Mouse (Mus musculus): ENCODE results near the gene Aldh16a1. TPM values are rescaled to one million over a fixed set of nuclear protein-coding genes. Genes with fewer than 3 reads are reported as not detected.
"Not testable (repeated sequence)": the region's sequence is repeated elsewhere in the genome, so short reads cannot be mapped to it uniquely, and the experiment has no call there.

The Aldh16a1 gene
- total RNA-seq, 4 experiments from 2014 or later, result 17.9 to 20.9 (median 19.8) TPM

DNA sequence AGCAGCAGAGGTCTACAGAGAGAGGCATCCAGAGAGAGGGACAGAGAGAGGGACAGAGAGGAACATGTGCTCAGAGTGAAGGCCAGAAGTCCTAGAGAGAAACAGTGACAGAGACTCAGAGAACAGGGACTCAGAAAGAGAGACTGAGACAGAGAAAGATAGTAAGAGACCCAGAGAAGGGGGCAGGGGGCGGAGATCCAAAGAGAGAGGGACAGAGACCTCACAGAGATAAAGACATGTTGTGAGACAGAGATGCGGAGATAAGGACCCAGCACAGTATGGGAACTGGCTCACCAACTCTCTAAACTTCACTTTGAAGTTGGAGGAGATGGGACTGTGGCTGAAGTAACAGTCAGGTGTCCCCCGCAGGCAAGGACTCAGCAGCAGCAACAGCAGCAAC lies 19.0 kb downstream of the Aldh16a1 start:
- no peak for DNase-seq (ENCODE audit: low spot score in 2 of 2)

DNA sequence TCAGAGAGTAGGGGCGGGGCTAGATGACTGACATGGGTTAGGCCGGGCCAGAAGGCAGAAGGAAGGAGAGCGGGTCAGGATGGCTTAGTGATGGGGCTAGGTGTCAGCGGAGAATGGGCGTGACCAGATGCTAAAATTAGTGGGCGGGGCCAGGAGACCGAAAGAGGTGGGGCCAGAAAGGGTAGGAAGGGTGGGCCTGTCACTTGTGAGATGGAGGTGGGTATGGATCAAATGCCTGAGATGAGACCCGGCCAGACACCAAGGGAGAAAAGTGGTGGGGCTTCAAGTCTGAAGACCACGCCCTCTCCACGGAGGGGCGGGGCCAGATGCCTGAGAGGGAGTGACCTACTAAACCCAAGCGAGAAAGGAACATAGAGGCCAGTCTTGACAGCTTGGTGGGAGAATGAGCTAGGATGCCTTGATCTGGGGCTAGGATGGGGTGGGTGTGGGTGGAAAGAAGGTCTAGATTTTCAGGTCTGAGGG lies 19.8 kb downstream of the Aldh16a1 start:
- DNase-seq (ENCODE audit: low spot score in 2 of 2), result no peak

DNA sequence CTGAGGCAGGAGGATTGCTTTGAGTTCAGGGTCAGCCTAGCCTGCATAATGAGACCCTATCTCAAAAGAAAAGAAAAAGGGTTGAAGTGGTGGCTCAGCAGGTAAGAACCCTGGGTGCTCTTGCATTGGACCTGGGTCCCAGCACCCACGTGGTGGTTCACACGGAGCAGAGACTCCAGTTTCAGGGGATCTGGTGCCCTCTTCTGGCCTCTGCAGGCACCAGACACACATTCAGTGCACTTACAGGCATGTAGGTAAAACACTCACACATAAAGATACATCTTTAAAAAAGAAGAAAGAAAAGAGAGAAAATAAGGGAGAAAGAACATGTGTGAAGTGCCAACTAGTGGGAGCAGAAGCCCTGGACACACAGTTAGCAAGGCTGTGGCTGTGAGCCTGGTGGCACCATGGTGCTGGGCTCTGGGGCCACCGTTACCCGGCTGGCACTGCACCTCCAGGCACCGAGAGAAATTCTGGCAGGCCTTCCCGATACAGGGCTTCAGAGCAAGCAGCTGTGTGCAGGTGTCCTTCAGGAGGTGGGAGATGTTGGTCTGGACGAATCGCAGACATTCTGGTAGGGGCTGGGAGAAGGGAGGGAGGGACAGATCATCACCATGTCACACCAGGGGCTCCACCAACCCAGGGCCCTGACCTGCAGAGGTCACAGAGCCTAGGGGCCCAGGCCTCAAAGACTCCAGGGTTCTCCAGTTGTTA lies 20.8 kb downstream of the Aldh16a1 start:
- DNase-seq (ENCODE audit: low spot score in 2 of 2), result no peak

- DNase-seq (ENCODE audit: low spot score in 2 of 2), result no peak
Observed at GRCm38 (mm10) chr7:45131850-45132249, 22.5 kb downstream of the Aldh16a1 start.

- no peak for DNase-seq (ENCODE audit: low spot score in 2 of 2)
Observed at GRCm38 (mm10) chr7:45129776-45130512, 24.4 kb downstream of the Aldh16a1 start.

DNA sequence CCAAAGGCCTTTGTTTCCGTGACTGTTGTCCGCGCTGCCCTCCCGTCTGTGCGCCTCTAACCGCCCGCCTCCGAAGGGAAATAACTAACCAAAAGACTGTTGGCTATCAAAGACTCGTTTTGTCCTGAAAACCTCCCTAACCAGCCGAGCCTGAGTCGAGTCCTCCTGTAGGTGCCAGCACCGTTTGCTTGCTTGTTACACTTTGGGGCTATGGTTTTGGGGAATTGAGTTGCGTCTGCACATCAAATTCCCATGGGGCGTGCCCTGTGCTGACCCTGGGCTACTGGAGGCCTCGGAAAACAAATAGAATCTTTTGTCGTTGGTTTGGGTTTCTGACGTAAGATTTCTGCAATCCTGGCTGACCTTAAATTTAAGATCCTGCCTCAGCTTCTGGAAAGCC lies 25.1 kb downstream of the Aldh16a1 start:
- no peak for DNase-seq (ENCODE audit: low spot score in 2 of 2)

- DNase-seq (ENCODE audit: low spot score in 2 of 2), result peak; percentile 96 to 99
Observed at GRCm38 (mm10) chr7:45128624-45129246, 25.6 kb downstream of the Aldh16a1 start, which contains the start of gene Rpl13a. Rpl13a (minus strand) TSS chr7:45128761.

- DNase-seq (ENCODE audit: low spot score in 2 of 2), result no peak
Observed at GRCm38 (mm10) chr7:45127700-45128224, 26.6 kb downstream of the Aldh16a1 start.

DNA sequence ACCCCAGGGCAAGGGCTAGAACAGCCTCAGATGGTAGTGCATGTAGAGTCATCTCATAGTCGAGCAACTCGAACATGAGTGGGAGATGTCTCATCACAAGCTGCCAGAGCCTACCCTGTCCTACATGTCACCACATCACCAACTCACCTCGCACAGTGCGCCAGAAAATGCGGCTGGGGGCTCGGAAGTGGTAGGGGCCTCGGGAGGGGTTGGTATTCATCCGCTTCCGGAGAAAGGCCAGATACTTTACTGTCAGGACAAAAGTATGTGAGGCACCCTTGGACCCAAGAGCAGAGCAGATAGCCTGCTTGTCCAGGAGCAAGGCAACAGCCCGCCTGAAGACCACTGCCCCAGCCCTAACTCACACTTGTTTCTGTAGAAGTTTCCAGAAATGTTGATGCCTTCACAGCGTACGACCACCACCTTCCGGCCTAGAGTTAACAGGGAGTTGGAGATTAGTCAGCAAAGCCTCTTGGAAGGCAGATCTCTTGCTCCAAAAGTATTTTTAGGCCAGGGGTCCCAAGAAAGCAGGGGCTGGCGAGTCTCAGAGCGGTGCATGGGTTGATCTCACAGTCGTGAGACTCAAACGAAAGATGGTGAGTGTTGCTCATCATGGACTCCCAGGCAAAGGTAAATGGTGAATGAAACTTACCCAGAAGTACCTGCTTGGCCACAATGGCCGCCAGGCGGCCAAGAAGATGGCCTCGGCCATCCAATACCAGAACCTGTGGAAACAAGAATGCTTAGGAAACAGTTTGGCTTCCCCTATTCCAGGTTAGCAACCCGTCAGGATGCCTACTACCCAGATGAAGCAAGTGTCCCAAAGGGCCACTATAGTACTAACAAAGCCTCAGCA lies 27.3 kb downstream of the Aldh16a1 start:
- DNase-seq (ENCODE audit: low spot score in 2 of 2), result no peak

GRCm38 (mm10) chr7:45126147-45126843 lies 28.1 kb downstream of the Aldh16a1 start:
- DNase-seq (ENCODE audit: low spot score in 2 of 2), result no peak

- DNase-seq (ENCODE audit: low spot score in 2 of 2), result not testable (repeated sequence)
Observed at GRCm38 (mm10) chr7:45125649-45126048, 28.7 kb downstream of the Aldh16a1 start.

DNA sequence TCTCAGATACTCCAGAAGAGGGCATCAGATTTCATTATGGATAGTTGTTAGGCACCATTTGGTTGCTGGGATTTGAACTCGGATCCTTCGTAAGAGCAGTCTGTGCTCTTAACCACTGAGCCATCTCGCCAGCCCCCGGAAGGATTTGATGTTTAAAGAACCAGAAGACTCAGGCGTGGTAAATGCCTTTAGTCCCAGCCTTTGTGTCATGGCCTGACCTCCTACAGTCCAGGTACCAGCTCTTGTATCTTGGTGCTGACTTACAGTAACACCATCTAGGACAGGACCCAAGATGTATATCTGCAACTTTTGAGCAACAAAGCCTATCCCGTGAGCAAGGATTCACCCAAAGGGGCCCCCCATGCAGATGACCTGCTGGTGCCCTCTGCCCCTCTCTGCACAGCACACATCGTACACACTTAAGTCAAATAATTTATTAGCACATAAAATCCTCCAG lies 29.2 kb downstream of the Aldh16a1 start:
- DNase-seq (ENCODE audit: low spot score in 2 of 2), result no peak

- peak; percentile 96 to 98 for DNase-seq (ENCODE audit: low spot score in 2 of 2)
Observed at GRCm38 (mm10) chr7:45124224-45125143, 29.9 kb downstream of the Aldh16a1 start, which contains the start of gene Rps11. Rps11 (minus strand) TSS chr7:45124439.

DNA sequence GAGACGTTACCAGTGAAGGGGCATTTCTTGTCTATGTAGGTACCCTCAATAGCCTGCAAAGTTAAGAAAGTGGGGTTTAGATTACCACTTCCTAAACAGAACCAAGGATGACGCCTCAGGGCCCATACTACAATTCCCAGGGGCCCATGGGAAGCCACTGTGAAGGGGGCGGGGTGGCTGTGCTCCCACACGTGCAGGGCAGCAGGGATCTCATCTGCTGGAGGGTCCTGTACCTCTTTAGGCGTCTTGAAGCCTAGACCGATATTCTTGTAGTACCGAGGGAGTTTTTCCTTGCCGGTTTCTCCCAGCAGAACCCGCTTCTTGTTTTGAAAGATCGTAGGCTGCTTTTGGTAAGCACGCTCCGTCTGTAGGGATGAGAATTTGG lies 31.2 kb downstream of the Aldh16a1 start:
- no peak for DNase-seq (ENCODE audit: low spot score in 2 of 2)

DNA sequence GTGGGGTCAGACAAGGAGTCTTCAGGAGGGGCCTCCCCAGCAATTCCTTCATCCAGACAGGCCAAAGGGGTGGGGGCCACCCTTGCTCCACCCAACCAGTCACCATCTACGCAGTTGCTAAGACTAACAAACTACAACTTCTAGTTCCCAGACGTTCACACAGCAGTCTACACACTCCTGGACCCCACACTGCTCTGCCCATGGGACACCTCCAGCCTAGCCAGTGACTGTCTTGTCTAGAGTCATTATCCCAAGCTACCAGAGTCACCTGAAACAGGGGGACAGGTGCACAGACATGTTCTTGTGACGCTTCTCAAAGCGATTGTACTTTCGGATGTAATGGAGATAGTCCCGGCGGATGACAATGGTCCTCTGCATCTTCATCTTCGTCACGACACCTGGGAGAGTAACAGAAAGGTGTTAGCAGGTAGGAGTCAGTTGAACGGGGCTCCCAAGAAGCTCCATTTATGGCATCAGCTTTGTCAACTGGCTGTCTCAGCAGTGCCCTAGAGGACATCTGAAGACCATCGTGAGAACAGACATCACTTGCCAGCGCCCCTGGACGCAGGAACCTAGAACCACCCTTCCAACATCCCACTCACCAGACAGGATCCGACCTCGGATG lies 31.7 kb downstream of the Aldh16a1 start:
- DNase-seq (ENCODE audit: low spot score in 2 of 2), result no peak

DNA sequence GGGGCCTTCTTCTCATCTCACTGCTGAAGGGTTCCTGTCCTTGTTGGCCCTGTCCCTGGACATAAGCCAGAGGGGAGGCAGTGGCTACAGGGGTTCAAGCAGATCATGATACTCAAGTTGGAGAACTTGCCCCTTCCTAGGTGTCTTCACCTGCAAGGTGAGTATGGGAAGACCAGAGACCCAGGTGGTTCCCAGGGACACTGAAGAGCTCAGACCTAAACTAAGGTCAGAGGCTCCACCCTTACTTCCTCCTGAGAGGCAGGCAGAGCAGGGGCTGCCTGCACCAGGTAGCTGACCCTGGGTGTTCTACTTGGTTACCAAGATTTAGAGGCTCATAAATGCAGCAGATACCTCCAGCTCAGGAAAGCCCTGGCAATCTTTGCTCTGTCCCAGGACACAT lies 32.4 kb downstream of the Aldh16a1 start:
- DNase-seq (ENCODE audit: low spot score in 2 of 2), result no peak

GRCm38 (mm10) chr7:45121404-45121803 lies 33.0 kb downstream of the Aldh16a1 start:
- no peak for DNase-seq (ENCODE audit: low spot score in 2 of 2)

All from left cerebral cortex, adult 8-10 months (tissue).